Mouse (Mus musculus) stomach, embryonic 14.5 days (tissue): ENCODE measurements around the gene Sox2. TPM values are rescaled to one million over a fixed set of nuclear protein-coding genes. Genes with fewer than 3 reads are reported as not detected.
A peak's percentile ranks its signal among the peaks of the same experiment; 100 is the strongest.

Experiments used
- ATAC-seq: fragments of 200-750 bp; cut with Nextera tagmentation; 2 replicates; pipeline ENCODE4 v1.8.0; 2017; ENCODE audit warnings: low read depth, moderate TSS enrichment; ENCODE audit not compliant: insufficient number of reproducible peaks, insufficient read depth, low FRiP score
- H3K27ac ChIP-seq: fragments of 300-500 bp; sonication (generic); 2 replicates; pipeline ENCODE4 v1.5.1; 2014; ENCODE audit warnings: mild to moderate bottlenecking, low read length, moderate library complexity, mixed read lengths
- H3K27me3 ChIP-seq: fragments of 300-500 bp; sonication (generic); 2 replicates; pipeline ENCODE4 v1.6.1; 2014; ENCODE audit warnings: low read length, control low read depth, mixed read lengths; ENCODE audit not compliant: control insufficient read depth, insufficient read depth
- H3K36me3 ChIP-seq: fragments of 300-500 bp; sonication (generic); 2 replicates; pipeline ENCODE4 v1.6.1; 2014; ENCODE audit warnings: mild to moderate bottlenecking, control low read depth, low read length, moderate library complexity, mixed read lengths; ENCODE audit not compliant: control insufficient read depth, insufficient read depth
- H3K4me1 ChIP-seq: fragments of 300-500 bp; sonication (generic); 2 replicates; pipeline ENCODE4 v1.6.1; 2014; ENCODE audit warnings: low read length, control low read depth, mixed read lengths; ENCODE audit not compliant: control insufficient read depth, insufficient read depth
- H3K4me2 ChIP-seq: fragments of 300-500 bp; sonication (generic); replicated peaks from 2 replicates; pipeline ENCODE4 v1.6.1; 2014; ENCODE audit warnings: low read depth, low read length, control low read depth
- H3K4me3 ChIP-seq: fragments of 300-500 bp; sonication (generic); 2 replicates; pipeline ENCODE4 v1.5.1; 2014; ENCODE audit warnings: low read depth, low read length, control low read depth
- H3K9ac ChIP-seq: fragments of 300-500 bp; sonication (generic); replicated peaks from 2 replicates; pipeline ENCODE4 v1.6.1; 2014; ENCODE audit warnings: low read depth, mild to moderate bottlenecking, control low read depth, low read length, moderate library complexity, mixed read lengths
- H3K9me3 ChIP-seq: fragments of 300-500 bp; sonication (generic); 2 replicates; pipeline ENCODE4 v1.6.1; 2016; ENCODE audit warnings: low read depth, low read length, control low read depth; ENCODE audit not compliant: control insufficient read depth
- WGBS: fragments of 180-500 bp; shearing (Covaris S2); extraction: QIAGEN DNeasy Blood & Tissue Kit; methylation state at CpG from one replicate; pipeline ENCODE4 v1.1.7; 2014; 5-methylcytosine and 5-hydroxymethylcytosine counted together
- polyA plus RNA-seq: library from polyadenylated mRNA; unstranded; fragments of >200 nt; fragmentation: Nextera tagmentation; extraction: Ambion mirVana; gene quantifications from 2 replicates; pipeline ENCODE4 v1.2.1, GENCODE M21; 2014

The Sox2 gene
- polyA plus RNA-seq, 1 experiment from 2014 or later = 12.0 TPM

DNA sequence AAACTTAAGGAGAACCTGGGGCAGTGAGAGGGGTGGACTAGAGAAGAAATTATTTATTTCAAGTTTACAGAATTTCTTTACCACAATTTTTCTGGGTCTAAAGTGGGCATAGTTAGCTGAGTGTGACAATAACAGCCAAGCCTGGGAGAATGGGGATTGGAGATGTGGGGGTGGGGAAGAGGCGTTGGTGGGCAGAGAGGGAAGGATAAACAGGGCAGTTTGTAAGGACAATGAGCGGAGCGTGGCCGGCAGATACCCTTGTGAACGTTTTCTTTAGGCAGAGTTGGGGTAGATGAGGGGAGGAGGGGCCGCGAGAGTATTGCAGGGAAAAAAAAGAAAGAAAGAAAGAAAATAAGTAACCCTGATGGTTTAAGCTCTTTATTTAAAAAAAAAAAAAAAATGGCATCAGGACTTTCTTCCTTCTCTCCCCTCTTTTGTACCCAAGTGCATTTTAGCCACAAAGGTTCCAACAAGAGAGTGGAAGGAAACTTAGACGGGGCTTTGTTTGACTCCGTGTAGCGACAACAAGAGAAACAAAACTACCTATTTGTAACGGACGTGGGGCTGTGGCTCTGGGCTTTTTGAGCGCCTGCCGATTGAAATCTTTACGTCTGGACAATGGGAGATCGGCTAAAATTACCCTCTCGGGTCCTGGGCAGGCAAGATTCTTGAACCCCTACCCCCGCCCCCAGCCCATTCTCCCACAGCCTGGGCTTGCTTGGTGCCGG is 1.9 kb upstream of the Sox2 start:
- no peaks in the 10 kb centered on the region for H3K9me3 ChIP-seq
- H3K4me1 ChIP-seq = 0 out of 2 replicates have a peak, but pooled peaks cover 3% of the 10 kb centered on the region
- peak overlapping the region; percentile 84; the same call in 1 of the 2 replicates for H3K27ac ChIP-seq
- H3K36me3 ChIP-seq = no peaks in the 10 kb centered on the region
- peaks cover 50% of the 10 kb centered on the region for H3K27me3 ChIP-seq
- ATAC-seq = no peak
- peak overlapping the region; percentile 47 for H3K4me3 ChIP-seq
- no peak overlapping the region; the same call in 1 of the 2 replicates for H3K9ac ChIP-seq
- WGBS = 4% methylated on average over 19 of the region's 19 CpGs
- peak overlapping the region; percentile 43 for H3K4me2 ChIP-seq

DNA sequence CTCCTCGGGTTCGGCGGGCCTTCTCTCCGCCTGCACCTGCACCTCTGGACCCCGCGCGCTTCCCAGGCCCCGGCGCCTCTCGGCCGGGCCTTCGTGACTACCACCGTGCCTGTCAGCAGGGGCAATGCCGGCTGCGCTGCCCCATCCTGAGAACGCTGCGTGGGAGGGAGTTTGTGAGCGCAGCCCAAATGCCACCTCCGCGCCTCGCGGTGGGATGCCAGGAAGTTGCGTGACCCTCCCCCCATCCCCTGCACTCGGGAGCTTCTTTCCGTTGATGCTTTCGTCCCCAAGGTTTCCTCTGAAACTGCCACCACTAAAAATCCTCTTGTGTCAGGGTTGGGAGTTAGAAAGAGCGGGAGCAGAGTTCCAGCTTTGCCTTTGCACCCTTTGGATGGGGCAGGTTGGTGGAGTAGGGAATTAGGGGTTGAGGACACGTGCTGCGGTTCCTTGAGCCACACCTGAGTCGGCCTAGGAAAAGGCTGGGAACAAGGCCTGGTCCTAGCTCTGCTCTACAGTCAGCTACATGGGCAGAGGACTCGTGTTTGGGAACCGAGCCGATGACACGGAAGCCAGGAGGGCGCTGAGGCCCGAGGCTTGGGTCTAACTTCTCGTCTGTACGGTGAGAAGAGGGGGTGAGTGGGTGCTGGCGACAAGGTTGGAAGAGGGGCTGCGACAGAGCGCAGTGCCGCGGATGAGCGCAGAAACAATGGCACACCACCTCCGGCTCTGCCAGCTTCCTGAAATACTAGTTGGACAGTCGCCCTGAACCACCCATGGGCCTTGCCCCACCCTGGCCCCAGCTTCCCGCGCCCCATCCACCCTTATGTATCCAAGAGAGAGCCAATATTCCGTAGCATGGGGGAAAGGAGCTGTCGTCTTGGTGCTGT is 1.1 kb upstream of the Sox2 start:
- WGBS = 3% methylated on average over 49 of the region's 50 CpGs
- peak overlapping the region; percentile 43 for H3K4me2 ChIP-seq
- peak overlapping the region; percentile 84 for H3K27ac ChIP-seq
- no peak overlapping the region; the same call in 1 of the 2 replicates for H3K9ac ChIP-seq
- no peaks in the 10 kb centered on the region for H3K36me3 ChIP-seq
- H3K27me3 ChIP-seq = peaks cover 43% of the 10 kb centered on the region
- peak overlapping the region; percentile 47 for H3K4me3 ChIP-seq
- H3K9me3 ChIP-seq = no peaks in the 10 kb centered on the region
- 0 out of 2 replicates have a peak, but pooled peaks cover 3% of the 10 kb centered on the region for H3K4me1 ChIP-seq
- ATAC-seq = peak; percentile 75

DNA sequence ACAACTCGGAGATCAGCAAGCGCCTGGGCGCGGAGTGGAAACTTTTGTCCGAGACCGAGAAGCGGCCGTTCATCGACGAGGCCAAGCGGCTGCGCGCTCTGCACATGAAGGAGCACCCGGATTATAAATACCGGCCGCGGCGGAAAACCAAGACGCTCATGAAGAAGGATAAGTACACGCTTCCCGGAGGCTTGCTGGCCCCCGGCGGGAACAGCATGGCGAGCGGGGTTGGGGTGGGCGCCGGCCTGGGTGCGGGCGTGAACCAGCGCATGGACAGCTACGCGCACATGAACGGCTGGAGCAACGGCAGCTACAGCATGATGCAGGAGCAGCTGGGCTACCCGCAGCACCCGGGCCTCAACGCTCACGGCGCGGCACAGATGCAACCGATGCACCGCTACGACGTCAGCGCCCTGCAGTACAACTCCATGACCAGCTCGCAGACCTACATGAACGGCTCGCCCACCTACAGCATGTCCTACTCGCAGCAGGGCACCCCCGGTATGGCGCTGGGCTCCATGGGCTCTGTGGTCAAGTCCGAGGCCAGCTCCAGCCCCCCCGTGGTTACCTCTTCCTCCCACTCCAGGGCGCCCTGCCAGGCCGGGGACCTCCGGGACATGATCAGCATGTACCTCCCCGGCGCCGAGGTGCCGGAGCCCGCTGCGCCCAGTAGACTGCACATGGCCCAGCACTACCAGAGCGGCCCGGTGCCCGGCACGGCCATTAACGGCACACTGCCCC is 586 bp downstream of the Sox2 start:
- H3K9me3 ChIP-seq = no peaks in the 10 kb centered on the region
- H3K4me3 ChIP-seq = peak overlapping the region; percentile 47
- H3K4me1 ChIP-seq = 0 out of 2 replicates have a peak, but pooled peaks cover 3% of the 10 kb centered on the region
- H3K27me3 ChIP-seq = peaks cover 36% of the 10 kb centered on the region
- H3K9ac ChIP-seq = peak overlapping the region; percentile 81
- WGBS = under 1% methylated on average over 67 of the region's 67 CpGs
- H3K36me3 ChIP-seq = no peaks in the 10 kb centered on the region
- H3K27ac ChIP-seq = peak overlapping the region; percentile 93
- ATAC-seq = peak; percentile 23; the same call in 1 of the 2 replicates
- H3K4me2 ChIP-seq = peak overlapping the region; percentile 43

DNA sequence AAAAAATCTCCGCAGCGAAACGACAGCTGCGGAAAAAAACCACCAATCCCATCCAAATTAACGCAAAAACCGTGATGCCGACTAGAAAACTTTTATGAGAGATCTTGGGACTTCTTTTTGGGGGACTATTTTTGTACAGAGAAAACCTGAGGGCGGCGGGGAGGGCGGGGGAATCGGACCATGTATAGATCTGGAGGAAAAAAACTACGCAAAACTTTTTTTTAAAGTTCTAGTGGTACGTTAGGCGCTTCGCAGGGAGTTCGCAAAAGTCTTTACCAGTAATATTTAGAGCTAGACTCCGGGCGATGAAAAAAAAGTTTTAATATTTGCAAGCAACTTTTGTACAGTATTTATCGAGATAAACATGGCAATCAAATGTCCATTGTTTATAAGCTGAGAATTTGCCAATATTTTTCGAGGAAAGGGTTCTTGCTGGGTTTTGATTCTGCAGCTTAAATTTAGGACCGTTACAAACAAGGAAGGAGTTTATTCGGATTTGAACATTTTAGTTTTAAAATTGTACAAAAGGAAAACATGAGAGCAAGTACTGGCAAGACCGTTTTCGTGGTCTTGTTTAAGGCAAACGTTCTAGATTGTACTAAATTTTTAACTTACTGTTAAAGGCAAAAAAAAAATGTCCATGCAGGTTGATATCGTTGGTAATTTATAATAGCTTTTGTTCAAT is 1.4 kb downstream of the Sox2 start:
- H3K27ac ChIP-seq = peak overlapping the region; percentile 93
- H3K9me3 ChIP-seq = no peaks in the 10 kb centered on the region

DNA sequence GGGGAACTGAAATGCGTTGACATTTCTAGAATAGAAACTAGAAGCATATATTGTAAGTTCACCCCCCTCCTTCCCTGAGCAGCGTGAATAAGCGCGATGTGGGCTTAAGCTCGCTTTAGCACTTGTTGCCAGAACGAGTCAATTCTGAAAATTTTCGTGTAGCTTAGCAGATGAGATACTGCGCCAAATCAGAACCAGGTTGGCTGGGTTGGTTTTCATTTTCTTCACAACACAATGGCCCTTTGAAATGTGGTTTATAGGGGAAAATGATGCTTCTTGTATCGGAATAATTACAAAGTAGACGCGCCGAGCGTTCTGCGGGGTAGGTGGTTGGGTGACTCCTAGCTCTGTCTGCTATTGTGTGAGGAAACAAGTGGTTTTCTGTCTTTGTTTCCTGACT is 2.4 kb downstream of the Sox2 start:
- H3K9me3 ChIP-seq = no peaks in the 10 kb centered on the region
- no peak overlapping the region for H3K4me2 ChIP-seq
- H3K4me1 ChIP-seq = 0 out of 2 replicates have a peak, but pooled peaks cover 3% of the 10 kb centered on the region
- H3K27me3 ChIP-seq = peaks cover 28% of the 10 kb centered on the region
- WGBS = 1% methylated on average over 14 of the region's 14 CpGs
- peak overlapping the region; percentile 70; the same call in 1 of the 2 replicates for H3K27ac ChIP-seq
- ATAC-seq = no peak
- no peaks in the 10 kb centered on the region for H3K36me3 ChIP-seq
- H3K9ac ChIP-seq = peak overlapping the region; percentile 57
- peak overlapping the region; percentile 47 for H3K4me3 ChIP-seq

More for the DNA sequence above, 1.4 kb downstream of the Sox2 start:
- 0 out of 2 replicates have a peak, but pooled peaks cover 3% of the 10 kb centered on the region for H3K4me1 ChIP-seq
- no peaks in the 10 kb centered on the region for H3K36me3 ChIP-seq
- H3K4me2 ChIP-seq = no peak overlapping the region
- H3K9ac ChIP-seq = peak overlapping the region; percentile 81
- H3K4me3 ChIP-seq = peak overlapping the region; percentile 47
- WGBS = 3% methylated on average over 26 of the region's 26 CpGs
- ATAC-seq = no peak
- H3K27me3 ChIP-seq = peaks cover 33% of the 10 kb centered on the region

DNA sequence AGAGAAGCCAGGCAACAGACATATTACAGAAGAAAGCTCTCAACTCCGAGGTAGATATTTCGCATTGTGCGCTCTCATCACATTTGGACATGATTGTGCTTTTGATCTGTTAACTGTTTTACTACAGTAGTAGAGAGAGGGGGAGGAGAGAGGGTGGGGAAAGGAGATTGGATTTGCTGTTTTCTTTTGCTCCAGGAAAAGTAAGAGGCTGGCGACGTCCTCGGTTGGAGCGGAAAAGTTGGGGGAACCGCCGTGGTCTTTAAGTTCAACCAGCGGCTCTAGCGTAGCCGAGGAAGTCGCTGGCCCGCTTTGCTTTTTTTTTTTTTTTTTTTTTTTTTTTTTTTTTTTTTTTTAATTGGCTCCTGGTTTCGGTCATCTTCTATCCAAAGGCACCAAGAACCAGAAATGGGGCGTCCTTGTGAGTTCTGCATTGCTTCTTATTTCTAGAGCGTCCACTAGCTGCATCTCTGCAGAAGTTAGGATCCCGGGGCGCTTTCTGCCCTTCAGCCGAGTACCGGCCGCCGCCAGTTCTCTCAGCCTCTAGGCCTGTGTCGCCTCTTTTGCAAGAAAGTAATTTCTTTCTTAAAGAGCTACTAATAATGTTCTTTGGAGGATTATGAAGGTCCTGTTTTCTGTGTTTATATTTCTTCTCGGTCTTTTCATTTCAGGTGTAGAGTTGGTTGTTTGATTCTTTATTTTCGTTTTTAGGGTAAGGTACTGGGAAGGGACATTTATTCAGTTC is 3.2 kb downstream of the Sox2 start:
- peak overlapping the region; percentile 57 for H3K9ac ChIP-seq
- ATAC-seq = no peak
- peaks cover 32% of the 10 kb centered on the region for H3K27me3 ChIP-seq

DNA sequence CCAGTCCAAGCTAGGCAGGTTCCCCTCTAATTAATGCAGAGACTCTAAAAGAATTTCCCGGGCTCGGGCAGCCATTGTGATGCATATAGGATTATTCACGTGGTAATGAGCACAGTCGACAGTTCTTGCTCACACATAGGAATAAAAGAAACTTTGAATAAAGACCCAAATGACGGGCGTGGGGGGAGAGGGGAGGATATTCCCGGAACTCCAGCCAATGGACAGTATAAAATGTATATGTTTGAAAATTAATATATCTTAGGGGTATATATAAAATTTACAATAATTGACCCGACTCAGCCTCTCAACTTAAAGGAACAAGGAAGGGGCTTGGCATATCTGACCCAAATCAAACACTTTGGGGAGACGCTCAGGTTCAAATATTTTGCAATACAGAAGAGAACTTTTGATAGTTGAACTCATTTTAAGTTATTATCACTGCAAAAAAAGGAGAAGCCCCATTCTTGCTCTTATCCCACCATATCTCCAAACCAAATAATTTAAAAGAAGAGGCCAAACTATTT is 3.8 kb downstream of the Sox2 start:
- WGBS = 5% methylated on average over 9 of the region's 9 CpGs
- Histone ChIP-seq H3K4me1 (0 out of 2 replicates have a peak, but pooled peaks cover 3% of the 10 kb centered on the region), H3K4me3 (peak overlapping the region; percentile 47), H3K9ac (peak overlapping the region; percentile 57), H3K27me3 (peaks cover 36% of the 10 kb centered on the region), H3K9me3 (no peaks in the 10 kb centered on the region), H3K27ac (peak overlapping the region; percentile 70; the same call in 1 of the 2 replicates), H3K36me3 (no peaks in the 10 kb centered on the region), H3K4me2 (peak overlapping the region; percentile 28)
- no peak for ATAC-seq

More for the DNA sequence above, 3.2 kb downstream of the Sox2 start:
- H3K27ac ChIP-seq = peak overlapping the region; percentile 70; the same call in 1 of the 2 replicates
- 0 out of 2 replicates have a peak, but pooled peaks cover 3% of the 10 kb centered on the region for H3K4me1 ChIP-seq
- H3K4me3 ChIP-seq = peak overlapping the region; percentile 47
- no peaks in the 10 kb centered on the region for H3K9me3 ChIP-seq
- no peaks in the 10 kb centered on the region for H3K36me3 ChIP-seq
- peak overlapping the region; percentile 18; the same call in 1 of the 2 replicates for H3K4me2 ChIP-seq
- WGBS = 2% methylated on average over 26 of the region's 26 CpGs
